Mouse (Mus musculus) thymus, postnatal 10 days (tissue): ENCODE data around the gene Riiad1.

ENCODE experiments used
- DNase-seq, 2 experiments: peaks; one replicate each; pipeline ENCODE4 v3.0.0; 2021; ENCODE audit warnings: low spot score in 2 of 2

Gene Riiad1

GRCm38 (mm10) chr3:94480291-94480884 is at the start of gene Riiad1:
Riiad1 (minus strand) TSS chr3:94480341.
- DNase-seq, result no peak

DNA sequence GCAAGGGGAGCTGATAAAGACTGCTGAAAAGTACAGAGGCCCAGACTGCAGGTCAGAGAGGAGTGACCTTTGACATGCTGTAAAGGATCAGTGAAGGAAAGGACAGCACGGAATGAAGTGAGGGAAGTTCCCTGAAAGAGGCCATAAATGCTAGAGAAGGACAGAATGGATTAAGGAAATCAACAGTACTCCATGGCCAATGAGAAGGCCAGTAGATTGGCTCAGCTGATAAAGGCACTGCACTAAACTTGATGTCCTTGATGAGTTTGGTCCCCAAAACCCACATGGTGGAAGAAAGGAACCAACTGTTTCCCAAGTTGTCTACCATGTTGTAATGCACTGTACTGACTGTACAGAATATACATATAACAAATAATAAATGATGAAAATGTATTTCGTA is 46.6 kb upstream of the Riiad1 start:
- no peak for DNase-seq

GRCm38 (mm10) chr3:94506664-94507063 is 26.5 kb upstream of the Riiad1 start:
- no peak for DNase-seq

DNA sequence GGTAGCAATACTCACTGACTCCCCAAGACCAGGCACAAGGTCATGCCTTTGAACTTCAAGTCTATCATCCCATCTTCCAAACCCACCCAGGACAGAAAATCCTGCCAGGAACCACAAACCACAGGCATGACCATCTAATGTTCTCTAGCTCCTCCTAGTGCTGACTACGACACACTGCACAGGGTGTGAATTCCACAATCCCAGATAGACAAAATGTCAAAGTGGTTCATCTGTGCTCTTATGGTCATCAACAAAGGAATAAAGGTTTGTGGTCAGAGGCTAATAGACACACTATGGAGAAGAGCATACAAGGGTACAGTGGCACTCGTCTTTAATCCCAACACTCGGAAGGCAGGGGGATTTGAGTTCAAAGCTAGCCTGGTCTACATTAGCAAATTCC is 22.1 kb upstream of the Riiad1 start:
- peak in 1 of 2 experiments; percentile 18 for DNase-seq

DNA sequence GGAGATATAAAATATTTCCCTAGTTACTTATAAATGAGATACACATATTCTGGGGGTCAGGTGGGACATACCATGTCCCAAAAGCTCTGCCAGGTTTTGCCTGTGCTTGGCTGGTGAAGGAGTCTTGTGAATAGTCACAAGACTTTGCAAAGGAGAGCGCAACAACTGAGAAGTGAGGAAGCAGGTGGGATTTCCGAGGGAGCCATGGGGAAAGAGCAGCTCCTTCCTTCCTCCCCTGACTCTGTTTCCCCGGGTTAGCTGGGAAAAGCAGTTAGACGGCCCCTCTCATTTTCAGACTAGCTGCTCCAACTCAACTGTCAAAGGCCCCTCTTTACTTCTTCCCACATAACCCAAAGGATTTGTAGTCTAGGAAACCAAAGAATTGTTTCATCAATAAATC is 17.0 kb upstream of the Riiad1 start:
- DNase-seq, result no peak

- DNase-seq, result no peak
These were observed 7.4 kb upstream of the Riiad1 start for GRCm38 (mm10) chr3:94487581-94487980.

GRCm38 (mm10) chr3:94485922-94486321 is 5.8 kb upstream of the Riiad1 start:
- DNase-seq, result no peak

GRCm38 (mm10) chr3:94483790-94484439 is 3.8 kb upstream of the Riiad1 start:
- DNase-seq, result no peak

DNA sequence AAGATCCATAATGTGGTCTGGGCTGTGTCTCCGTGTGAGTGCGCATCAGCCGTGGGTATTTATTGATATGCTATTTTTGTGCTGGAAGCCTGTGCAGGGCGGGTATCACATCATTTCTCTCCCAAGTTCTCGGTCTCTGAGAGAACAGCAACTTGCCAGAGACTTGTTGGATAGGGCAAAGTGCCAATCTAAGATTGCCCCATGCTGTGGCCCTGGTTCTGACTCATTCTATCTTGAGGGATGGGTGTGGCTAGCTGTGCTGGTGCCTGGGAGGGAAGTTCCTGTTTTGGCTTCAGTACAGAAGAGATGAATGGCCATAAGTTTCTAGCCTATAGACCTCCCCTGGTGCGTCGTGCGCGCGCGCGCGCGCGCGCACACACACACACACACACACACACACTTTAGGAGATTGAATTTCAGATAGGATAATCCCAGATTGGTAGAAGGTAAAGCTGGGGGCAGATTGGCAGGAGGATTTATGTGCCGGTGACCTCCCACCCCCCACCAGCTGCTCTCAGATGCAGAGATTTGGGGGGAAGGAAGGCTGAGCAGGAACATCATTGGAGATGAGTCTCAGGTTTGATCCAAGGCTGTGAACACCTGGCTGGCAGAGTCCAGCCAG is 2.7 kb upstream of the Riiad1 start:
- no peak for DNase-seq

DNA sequence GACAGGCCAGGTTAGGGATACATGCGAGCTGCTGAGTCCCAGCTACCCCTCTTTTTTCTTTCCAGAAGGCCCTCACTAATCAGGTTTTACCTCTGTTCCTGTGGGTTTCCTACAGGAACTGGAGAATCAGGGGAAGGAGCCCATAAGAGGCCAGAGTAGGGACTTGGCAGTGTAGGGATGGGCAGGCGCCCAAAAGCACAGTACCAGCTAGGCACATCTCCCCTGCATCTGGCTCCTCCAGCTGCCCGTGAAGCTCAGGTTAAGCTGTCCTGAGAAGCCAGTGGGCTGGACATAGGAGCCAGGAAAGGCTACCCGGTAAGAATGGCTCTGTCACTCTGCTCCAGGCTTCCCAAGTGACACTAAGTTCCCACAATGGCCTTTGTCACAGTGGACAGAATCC is 1.3 kb upstream of the Riiad1 start:
- no peak for DNase-seq

DNA sequence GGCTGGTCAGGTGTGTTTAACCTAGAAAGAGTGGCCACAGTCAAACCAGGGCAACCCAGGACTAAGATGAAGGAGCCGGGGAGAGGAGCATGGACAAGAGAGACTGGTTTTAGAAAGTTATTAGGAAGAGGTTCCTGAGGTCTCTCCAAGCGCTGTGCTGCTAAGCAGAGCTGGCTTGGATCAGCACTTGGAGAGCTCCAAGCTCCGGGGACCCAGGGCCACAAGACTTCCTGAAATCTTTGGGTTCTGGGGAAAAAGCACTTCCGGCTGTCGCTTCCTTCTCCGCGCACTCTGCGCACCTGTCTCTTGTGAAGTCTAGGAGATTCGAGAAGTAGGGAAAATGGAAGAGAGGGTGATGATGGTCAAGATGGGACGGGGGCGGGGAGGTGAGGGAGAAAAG is 577 bp downstream of the Riiad1 start:
- no peak for DNase-seq

GRCm38 (mm10) chr3:94478591-94479169 is 1.5 kb downstream of the Riiad1 start:
- DNase-seq, result no peak

GRCm38 (mm10) chr3:94477981-94478422 is 2.1 kb downstream of the Riiad1 start, which contains the start of gene Celf3:
Celf3 (plus strand) TSS chr3:94478295.
- DNase-seq, result no peak

DNA sequence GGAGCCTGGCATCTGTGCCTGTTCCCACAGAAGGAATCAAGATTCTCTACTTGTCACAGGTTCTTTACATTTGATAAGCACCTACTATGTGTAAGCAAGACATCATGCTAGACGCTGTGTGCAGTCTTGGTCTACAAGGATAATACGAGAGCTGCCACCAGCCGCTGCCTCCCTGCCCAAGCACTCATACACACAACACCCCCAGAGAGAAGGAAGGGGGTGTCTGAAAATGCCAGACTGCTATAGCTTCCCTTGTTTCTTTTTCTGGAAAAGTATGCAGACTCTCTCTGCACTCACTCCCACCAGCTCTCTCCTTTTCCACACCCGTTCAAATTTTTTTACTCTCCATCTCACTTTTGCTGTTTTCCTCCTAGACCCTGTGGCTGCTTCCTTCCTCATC is 2.7 kb downstream of the Riiad1 start:
- no peak for DNase-seq

- DNase-seq, result no peak
These were observed 3.7 kb downstream of the Riiad1 start for GRCm38 (mm10) chr3:94476301-94477035.

DNA sequence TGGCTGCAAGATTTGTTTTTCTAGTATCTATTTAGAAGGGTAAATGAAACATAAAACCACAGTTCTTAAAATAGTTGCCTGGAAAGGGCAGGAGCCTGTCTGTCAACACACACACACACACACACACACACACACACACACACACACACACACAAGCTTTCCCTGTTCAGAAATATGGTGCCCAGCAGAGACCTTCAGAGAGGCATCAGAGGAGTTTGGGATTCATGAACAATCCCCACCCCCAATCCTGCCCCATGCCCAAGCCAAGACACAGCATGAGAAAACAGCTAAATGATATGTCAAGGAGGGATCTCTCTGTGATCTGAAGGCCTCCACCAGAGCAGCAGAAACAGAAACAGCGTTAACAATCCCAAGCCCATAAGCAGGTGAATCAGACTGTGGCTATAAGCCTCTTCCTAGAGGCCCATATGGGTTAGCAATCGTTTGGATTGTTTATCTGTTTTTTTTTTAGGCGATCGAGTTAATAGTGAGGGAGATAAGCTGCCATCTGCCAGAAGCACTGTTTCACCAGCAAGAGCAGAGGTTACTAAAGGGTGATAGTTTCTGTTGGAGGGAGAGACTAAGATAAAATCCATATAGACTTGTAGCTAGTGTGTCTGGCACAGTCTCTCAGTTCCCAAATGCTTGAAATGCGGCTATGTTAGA is 6.4 kb downstream of the Riiad1 start:
- DNase-seq, result no peak

GRCm38 (mm10) chr3:94473115-94473505 is 7.0 kb downstream of the Riiad1 start:
- DNase-seq, result no peak

GRCm38 (mm10) chr3:94472447-94473114 is 7.6 kb downstream of the Riiad1 start:
- DNase-seq, result no peak

DNA sequence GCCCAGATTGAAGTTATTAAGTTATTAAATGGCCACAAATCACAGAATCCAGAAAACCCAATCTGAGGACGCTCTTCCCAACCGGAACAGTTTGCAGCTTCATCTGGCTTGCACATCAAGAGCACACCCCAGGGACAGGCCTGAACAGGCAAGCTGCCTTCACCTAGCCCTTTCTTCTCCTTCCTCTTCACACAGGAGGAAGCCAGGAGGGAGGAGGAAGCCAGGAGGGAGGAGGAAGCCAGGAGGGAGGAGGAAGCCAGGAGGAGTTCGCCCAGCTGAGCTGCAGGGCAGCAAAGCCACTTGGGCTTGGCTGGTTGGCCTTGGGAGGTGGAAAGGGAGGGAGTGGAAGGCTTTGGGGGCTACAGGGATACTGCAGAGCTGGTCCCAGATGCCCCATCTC is 11.2 kb downstream of the Riiad1 start:
- DNase-seq, result no peak

DNA sequence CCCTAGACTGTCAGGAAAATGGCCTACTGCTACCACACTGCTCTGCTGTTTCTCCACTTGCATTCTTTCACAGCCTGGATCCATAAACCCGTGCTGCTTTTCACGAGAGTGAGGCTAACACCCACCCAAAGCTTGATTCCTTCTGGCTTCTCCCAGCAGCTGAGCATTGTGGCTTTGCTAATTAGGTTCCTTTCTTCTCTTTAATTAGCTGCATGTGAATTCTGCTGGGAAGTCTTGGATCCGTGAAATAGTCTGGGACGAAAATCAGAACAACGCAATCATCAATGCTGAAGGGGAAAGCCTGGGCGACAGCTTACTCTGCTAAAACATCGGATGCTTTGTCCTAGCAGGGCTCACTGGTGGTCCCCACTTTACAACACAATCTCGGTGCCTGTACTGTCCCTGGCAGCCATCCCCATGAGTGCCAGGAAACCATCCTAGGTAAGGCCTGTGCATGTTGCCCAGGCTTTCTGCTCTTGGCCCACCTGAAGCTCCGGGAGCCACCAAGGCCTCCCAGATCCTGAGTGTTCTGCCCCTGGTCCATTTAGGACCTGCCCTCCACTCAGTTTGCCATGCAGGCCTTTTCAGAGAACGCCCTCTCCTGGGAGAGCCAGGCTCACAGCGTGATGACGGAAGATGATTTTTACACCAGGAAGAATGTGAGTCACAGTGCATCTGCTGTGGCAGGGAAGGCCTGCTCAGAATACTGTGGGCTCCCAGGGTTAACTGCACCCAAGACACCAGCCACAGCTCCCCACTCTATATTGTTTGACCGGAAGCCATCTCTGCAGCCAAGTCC is 14.3 kb downstream of the Riiad1 start:
- no peak for DNase-seq
